Mouse (Mus musculus) neural tube, embryonic 15.5 days (tissue): ENCODE data around the gene Ifit1bl1. TPM values are rescaled to one million over a fixed set of nuclear protein-coding genes. Genes with fewer than 3 reads are reported as not detected.

Experiments used
- ATAC-seq: fragments of 200-750 bp; cut with Nextera tagmentation; 2 replicates; pipeline ENCODE4 v1.8.0; 2017; ENCODE audit warnings: mild to moderate bottlenecking, moderate TSS enrichment, moderate library complexity; ENCODE audit not compliant: low FRiP score
- H3K27ac ChIP-seq: fragments of 300-500 bp; sonication (generic); replicated peaks from 2 replicates; pipeline ENCODE4 v1.5.1; 2015; ENCODE audit warnings: mild to moderate bottlenecking, inconsistent platforms
- H3K27me3 ChIP-seq: fragments of 300-500 bp; sonication (generic); replicated peaks from 2 replicates; pipeline ENCODE4 v1.6.1; 2015; ENCODE audit warnings: inconsistent platforms
- H3K36me3 ChIP-seq: fragments of 300-500 bp; sonication (generic); 2 replicates; pipeline ENCODE4 v1.6.1; 2015; ENCODE audit warnings: inconsistent platforms
- H3K4me1 ChIP-seq: fragments of 300-500 bp; sonication (generic); 2 replicates; pipeline ENCODE4 v1.6.1; 2015; ENCODE audit warnings: inconsistent platforms
- H3K4me2 ChIP-seq: fragments of 300-500 bp; sonication (generic); 2 replicates; pipeline ENCODE4 v1.6.1; 2015; ENCODE audit warnings: inconsistent platforms, mild to moderate bottlenecking, moderate library complexity
- H3K4me3 ChIP-seq: fragments of 300-500 bp; sonication (generic); replicated peaks from 2 replicates; pipeline ENCODE4 v1.5.1; 2015; ENCODE audit warnings: mild to moderate bottlenecking, inconsistent platforms
- H3K9ac ChIP-seq: fragments of 300-500 bp; sonication (generic); replicated peaks from 2 replicates; pipeline ENCODE4 v1.6.1; 2015; ENCODE audit warnings: mild to moderate bottlenecking, inconsistent platforms
- H3K9me3 ChIP-seq: fragments of 300-500 bp; sonication (generic); replicated peaks from 2 replicates; pipeline ENCODE4 v1.6.1; 2016; ENCODE audit warnings: inconsistent platforms
- WGBS: fragments of 180-500 bp; shearing (Covaris S2); methylation state at CpG from one replicate; pipeline ENCODE4 v1.1.7; 2015; ENCODE audit warnings: mixed read lengths; 5-methylcytosine and 5-hydroxymethylcytosine counted together
- polyA plus RNA-seq: library from polyadenylated mRNA; unstranded; fragments of >200 nt; fragmentation: Nextera tagmentation; extraction: Ambion mirVana; gene quantifications from 2 replicates; pipeline ENCODE4 v1.2.1, GENCODE M21; 2015

Ifit1bl1 gene
- polyA plus RNA-seq, 1 experiment from 2014 or later = 1.7 TPM

GRCm38 (mm10) chr19:34562556-34562955 lies 39.2 kb downstream of the Ifit1bl1 start:
- Histone ChIP-seq H3K36me3 (no peaks in the 10 kb centered on the region), H3K9ac (no peak overlapping the region), H3K4me3 (no peak overlapping the region), H3K4me2 (no peak overlapping the region), H3K27ac (no peak overlapping the region), H3K9me3 (no peaks in the 10 kb centered on the region), H3K27me3 (no peaks in the 10 kb centered on the region), H3K4me1 (no peaks in the 10 kb centered on the region)
- ATAC-seq = no peak

- Histone ChIP-seq H3K36me3 (no peaks in the 10 kb centered on the region), H3K9me3 (no peaks in the 10 kb centered on the region), H3K27me3 (no peaks in the 10 kb centered on the region), H3K4me1 (0 out of 2 replicates have a peak, but pooled peaks cover 3% of the 10 kb centered on the region), H3K27ac (no peak overlapping the region), H3K9ac (no peak overlapping the region), H3K4me3 (no peak overlapping the region), H3K4me2 (no peak overlapping the region)
- WGBS = 82% methylated on average over 3 of the region's 3 CpGs
- no peak for ATAC-seq
Observed at GRCm38 (mm10) chr19:34556621-34557020, 45.1 kb downstream of the Ifit1bl1 start.

GRCm38 (mm10) chr19:34554061-34554460 lies 47.7 kb downstream of the Ifit1bl1 start:
- no peak overlapping the region for H3K27ac ChIP-seq
- H3K4me3 ChIP-seq = no peak overlapping the region
- peaks cover 12% of the 10 kb centered on the region; the same call in 1 of the 2 replicates for H3K4me1 ChIP-seq
- no peaks in the 10 kb centered on the region for H3K27me3 ChIP-seq
- no peaks in the 10 kb centered on the region for H3K36me3 ChIP-seq
- no peak overlapping the region for H3K4me2 ChIP-seq
- H3K9me3 ChIP-seq = no peaks in the 10 kb centered on the region
- H3K9ac ChIP-seq = no peak overlapping the region
- ATAC-seq = no peak

GRCm38 (mm10) chr19:34553522-34553921 lies 48.2 kb downstream of the Ifit1bl1 start:
- no peaks in the 10 kb centered on the region for H3K36me3 ChIP-seq
- no peak overlapping the region for H3K9ac ChIP-seq
- H3K27me3 ChIP-seq = no peaks in the 10 kb centered on the region
- ATAC-seq = no peak
- H3K4me3 ChIP-seq = no peak overlapping the region
- no peak overlapping the region for H3K4me2 ChIP-seq
- H3K4me1 ChIP-seq = peaks cover 12% of the 10 kb centered on the region; the same call in 1 of the 2 replicates
- H3K27ac ChIP-seq = no peak overlapping the region
- H3K9me3 ChIP-seq = no peaks in the 10 kb centered on the region
- 79% methylated on average over 3 of the region's 3 CpGs for WGBS

GRCm38 (mm10) chr19:34553021-34553420 lies 48.7 kb downstream of the Ifit1bl1 start:
- ATAC-seq = no peak
- 79% methylated on average over 6 of the region's 6 CpGs for WGBS
- Histone ChIP-seq H3K27ac (no peak overlapping the region), H3K36me3 (no peaks in the 10 kb centered on the region), H3K9me3 (no peaks in the 10 kb centered on the region), H3K4me3 (no peak overlapping the region), H3K27me3 (no peaks in the 10 kb centered on the region), H3K4me1 (peaks cover 12% of the 10 kb centered on the region; the same call in 1 of the 2 replicates), H3K9ac (no peak overlapping the region), H3K4me2 (no peak overlapping the region)

GRCm38 (mm10) chr19:34551981-34552380 lies 49.8 kb downstream of the Ifit1bl1 start:
- ATAC-seq = no peak
- H3K4me2 ChIP-seq = peak overlapping the region; percentile 28; the same call in 1 of the 2 replicates
- WGBS = 62% methylated on average over 5 of the region's 5 CpGs

GRCm38 (mm10) chr19:34550534-34551223 lies 51.1 kb downstream of the Ifit1bl1 start, which contains the start of gene Ifit2:
Ifit2 (plus strand) TSS chr19:34550694.
- H3K36me3 ChIP-seq = no peaks in the 10 kb centered on the region
- peak within 1 kb of the TSS; percentile 75 for H3K27ac ChIP-seq
- H3K9ac ChIP-seq = peak within 1 kb of the TSS; percentile 43
- peak; percentile 97 for ATAC-seq
- H3K4me1 ChIP-seq = peaks cover 12% of the 10 kb centered on the region; the same call in 1 of the 2 replicates
- H3K27me3 ChIP-seq = no peaks in the 10 kb centered on the region
- 2% methylated on average over 22 of the region's 22 CpGs for WGBS
- peak within 1 kb of the TSS; percentile 80 for H3K4me2 ChIP-seq
- H3K4me3 ChIP-seq = peak within 1 kb of the TSS; percentile 55
- H3K9me3 ChIP-seq = no peaks in the 10 kb centered on the region

More at GRCm38 (mm10) chr19:34551981-34552380, 49.8 kb downstream of the Ifit1bl1 start:
- H3K9me3 ChIP-seq = no peaks in the 10 kb centered on the region
- no peak overlapping the region for H3K4me3 ChIP-seq
- peaks cover 12% of the 10 kb centered on the region; the same call in 1 of the 2 replicates for H3K4me1 ChIP-seq
- no peak overlapping the region; the same call in 1 of the 2 replicates for H3K27ac ChIP-seq
- no peak overlapping the region for H3K9ac ChIP-seq
- no peaks in the 10 kb centered on the region for H3K36me3 ChIP-seq
- no peaks in the 10 kb centered on the region for H3K27me3 ChIP-seq

- peak overlapping the region; percentile 55 for H3K4me3 ChIP-seq
- peaks cover 12% of the 10 kb centered on the region; the same call in 1 of the 2 replicates for H3K4me1 ChIP-seq
- H3K36me3 ChIP-seq = no peaks in the 10 kb centered on the region
- no peak for ATAC-seq
- peak overlapping the region; percentile 80 for H3K4me2 ChIP-seq
- no peaks in the 10 kb centered on the region for H3K27me3 ChIP-seq
- peak overlapping the region; percentile 43 for H3K9ac ChIP-seq
- WGBS = 36% methylated on average over 4 of the region's 4 CpGs
- peak overlapping the region; percentile 75 for H3K27ac ChIP-seq
- H3K9me3 ChIP-seq = no peaks in the 10 kb centered on the region
Observed at GRCm38 (mm10) chr19:34550205-34550533, 51.6 kb downstream of the Ifit1bl1 start.

- H3K4me3 ChIP-seq = no peak overlapping the region
Observed at GRCm38 (mm10) chr19:34547976-34548375, 53.8 kb downstream of the Ifit1bl1 start.

GRCm38 (mm10) chr19:34546211-34546610 lies 55.5 kb downstream of the Ifit1bl1 start:
- no peak overlapping the region for H3K4me3 ChIP-seq
- no peak for ATAC-seq
- H3K4me1 ChIP-seq = peaks cover 8% of the 10 kb centered on the region; the same call in 1 of the 2 replicates
- no peaks in the 10 kb centered on the region for H3K27me3 ChIP-seq
- 87% methylated on average over 4 of the region's 4 CpGs for WGBS
- no peak overlapping the region for H3K4me2 ChIP-seq
- no peaks in the 10 kb centered on the region for H3K36me3 ChIP-seq
- H3K27ac ChIP-seq = no peak overlapping the region
- no peaks in the 10 kb centered on the region for H3K9me3 ChIP-seq
- H3K9ac ChIP-seq = no peak overlapping the region

More at GRCm38 (mm10) chr19:34547976-34548375, 53.8 kb downstream of the Ifit1bl1 start:
- Histone ChIP-seq H3K27ac (no peak overlapping the region), H3K4me1 (peaks cover 12% of the 10 kb centered on the region; the same call in 1 of the 2 replicates), H3K9me3 (no peaks in the 10 kb centered on the region), H3K9ac (no peak overlapping the region), H3K36me3 (no peaks in the 10 kb centered on the region), H3K27me3 (no peaks in the 10 kb centered on the region), H3K4me2 (no peak overlapping the region)
- 31% methylated on average over 7 of the region's 7 CpGs for WGBS
- ATAC-seq = no peak
